Mouse (Mus musculus): ENCODE results near the gene Erv3.
A peak's percentile ranks its signal among the peaks of the same experiment; 100 is the strongest.
"Not testable (repeated sequence)": the region's sequence is repeated elsewhere in the genome, so short reads cannot be mapped to it uniquely, and the experiment has no call there.

Gene Erv3

GRCm38 (mm10) chr2:131864262-131864796, 4.8 kb upstream of the Erv3 start:
- DNase-seq (ENCODE audit: low read depth, low spot score): no peak

GRCm38 (mm10) chr2:131863472-131863871, 3.9 kb upstream of the Erv3 start:
- DNase-seq (ENCODE audit: low read depth, low spot score): no peak

- no peak for DNase-seq (ENCODE audit: low read depth, low spot score)
Observed at GRCm38 (mm10) chr2:131862617-131863275, 3.2 kb upstream of the Erv3 start.

GRCm38 (mm10) chr2:131857838-131858237, 1.7 kb downstream of the Erv3 start:
- DNase-seq (ENCODE audit: low read depth, low spot score): no peak

- no peak for DNase-seq (ENCODE audit: low read depth, low spot score)
Observed at GRCm38 (mm10) chr2:131853719-131854118, 5.8 kb downstream of the Erv3 start.

- no peak for DNase-seq (ENCODE audit: low read depth, low spot score)
Observed at GRCm38 (mm10) chr2:131851333-131852092, 8.0 kb downstream of the Erv3 start.

GRCm38 (mm10) chr2:131850047-131850446, 9.5 kb downstream of the Erv3 start:
- no peak for DNase-seq (ENCODE audit: low read depth, low spot score)

- peak; percentile 80 for DNase-seq (ENCODE audit: low read depth, low spot score)
Observed at GRCm38 (mm10) chr2:131847501-131848359, 11.8 kb downstream of the Erv3 start.

GRCm38 (mm10) chr2:131846811-131847210, 12.7 kb downstream of the Erv3 start:
- no peak for DNase-seq (ENCODE audit: low read depth, low spot score)

- DNase-seq (ENCODE audit: low read depth, low spot score): no peak
Observed at GRCm38 (mm10) chr2:131846132-131846710, 13.3 kb downstream of the Erv3 start.

GRCm38 (mm10) chr2:131845671-131846070, 13.9 kb downstream of the Erv3 start:
- no peak for DNase-seq (ENCODE audit: low read depth, low spot score)

GRCm38 (mm10) chr2:131842568-131842967, 17.0 kb downstream of the Erv3 start:
- no peak for DNase-seq (ENCODE audit: low read depth, low spot score)

- DNase-seq (ENCODE audit: low read depth, low spot score): no peak
Observed at GRCm38 (mm10) chr2:131841321-131841693, 18.2 kb downstream of the Erv3 start.

GRCm38 (mm10) chr2:131840611-131841320, 18.8 kb downstream of the Erv3 start:
- no peak for DNase-seq (ENCODE audit: low read depth, low spot score)

GRCm38 (mm10) chr2:131834296-131834695, 25.3 kb downstream of the Erv3 start:
- no peak for DNase-seq (ENCODE audit: low read depth, low spot score)

GRCm38 (mm10) chr2:131831861-131832260, 27.7 kb downstream of the Erv3 start:
- DNase-seq (ENCODE audit: low read depth, low spot score): no peak

GRCm38 (mm10) chr2:131830945-131831344, 28.6 kb downstream of the Erv3 start:
- DNase-seq (ENCODE audit: low read depth, low spot score): not testable (repeated sequence)

GRCm38 (mm10) chr2:131827999-131828975, 31.3 kb downstream of the Erv3 start:
- DNase-seq (ENCODE audit: low read depth, low spot score): peak; percentile 51

GRCm38 (mm10) chr2:131827026-131827687, 32.4 kb downstream of the Erv3 start:
- DNase-seq (ENCODE audit: low read depth, low spot score): no peak

Measured in forelimb bud, embryonic 11.5 days (tissue).